Mouse (Mus musculus) gastrocnemius, adult 18-20 months (tissue): ENCODE data around the gene Tanc1. TPM values are rescaled to one million over a fixed set of nuclear protein-coding genes. Genes with fewer than 3 reads are reported as not detected.
"Not testable (repeated sequence)": the region's sequence is repeated elsewhere in the genome, so short reads cannot be mapped to it uniquely, and the experiment has no call there.

Experiments
- DNase-seq: peaks from one replicate; pipeline ENCODE4 v3.0.0; 2021; ENCODE audit warnings: low spot score
- total RNA-seq, 2 experiments: library from RNA; stranded (reverse); gene quantifications; 2 replicates each; pipeline ENCODE4 v1.2.3; 2021

The Tanc1 gene
- total RNA-seq, 2 experiments from 2014 or later, result 4.8 to 6.6 TPM

- peak; percentile 81 for DNase-seq
Measured at GRCm38 (mm10) chr2:59828777-59829508, 217.1 kb downstream of the Tanc1 start.

- no peak for DNase-seq
Measured at GRCm38 (mm10) chr2:59829718-59830117, 217.9 kb downstream of the Tanc1 start.

- DNase-seq, result peak; percentile 66
Measured at GRCm38 (mm10) chr2:59830151-59830550, 218.3 kb downstream of the Tanc1 start.

DNA sequence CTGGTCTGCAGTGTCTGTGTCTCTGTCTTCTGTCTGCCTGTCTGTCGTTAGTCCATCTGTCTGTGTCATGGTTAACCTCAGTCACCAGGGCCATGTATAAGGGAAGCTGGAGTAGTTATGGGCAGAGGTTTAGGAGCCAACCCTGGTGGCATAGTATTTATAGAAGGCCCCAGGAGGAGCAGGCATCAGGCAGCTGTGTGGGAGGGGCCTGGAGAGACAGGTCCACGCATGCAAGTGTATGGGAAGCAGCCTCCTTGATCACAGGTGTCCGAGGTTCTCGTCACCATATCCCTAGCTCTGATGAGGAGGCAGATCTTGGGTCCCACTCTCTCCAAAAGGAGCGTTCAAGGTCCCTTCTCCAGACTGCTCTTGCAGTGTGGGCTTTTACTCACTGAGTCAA lies 219.1 kb downstream of the Tanc1 start:
- DNase-seq, result no peak

GRCm38 (mm10) chr2:59831831-59832230 lies 220.0 kb downstream of the Tanc1 start:
- DNase-seq, result no peak

GRCm38 (mm10) chr2:59838825-59839224 lies 227.0 kb downstream of the Tanc1 start:
- peak; percentile 16 for DNase-seq

DNA sequence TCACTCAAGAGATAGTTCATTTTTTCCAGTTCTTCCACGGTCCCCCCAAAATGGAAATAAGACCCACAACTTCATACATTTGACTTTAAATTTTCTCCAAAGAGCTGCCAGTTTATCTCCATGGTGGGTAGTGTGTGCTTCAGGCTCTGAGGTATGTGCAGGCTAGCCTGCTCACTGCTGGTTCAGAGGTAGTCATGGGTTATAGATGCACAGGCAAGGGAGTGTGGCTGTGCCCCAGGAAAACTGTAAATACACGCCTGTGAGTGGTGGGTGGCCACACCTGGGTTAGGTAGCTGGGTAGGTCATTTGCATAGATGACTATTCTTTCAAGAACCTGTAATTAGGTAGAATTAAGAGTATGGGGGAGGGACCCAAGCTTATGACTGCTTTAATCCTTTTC lies 227.9 kb downstream of the Tanc1 start:
- no peak for DNase-seq

- no peak for DNase-seq
Measured at GRCm38 (mm10) chr2:59840191-59840590, 228.3 kb downstream of the Tanc1 start.

DNA sequence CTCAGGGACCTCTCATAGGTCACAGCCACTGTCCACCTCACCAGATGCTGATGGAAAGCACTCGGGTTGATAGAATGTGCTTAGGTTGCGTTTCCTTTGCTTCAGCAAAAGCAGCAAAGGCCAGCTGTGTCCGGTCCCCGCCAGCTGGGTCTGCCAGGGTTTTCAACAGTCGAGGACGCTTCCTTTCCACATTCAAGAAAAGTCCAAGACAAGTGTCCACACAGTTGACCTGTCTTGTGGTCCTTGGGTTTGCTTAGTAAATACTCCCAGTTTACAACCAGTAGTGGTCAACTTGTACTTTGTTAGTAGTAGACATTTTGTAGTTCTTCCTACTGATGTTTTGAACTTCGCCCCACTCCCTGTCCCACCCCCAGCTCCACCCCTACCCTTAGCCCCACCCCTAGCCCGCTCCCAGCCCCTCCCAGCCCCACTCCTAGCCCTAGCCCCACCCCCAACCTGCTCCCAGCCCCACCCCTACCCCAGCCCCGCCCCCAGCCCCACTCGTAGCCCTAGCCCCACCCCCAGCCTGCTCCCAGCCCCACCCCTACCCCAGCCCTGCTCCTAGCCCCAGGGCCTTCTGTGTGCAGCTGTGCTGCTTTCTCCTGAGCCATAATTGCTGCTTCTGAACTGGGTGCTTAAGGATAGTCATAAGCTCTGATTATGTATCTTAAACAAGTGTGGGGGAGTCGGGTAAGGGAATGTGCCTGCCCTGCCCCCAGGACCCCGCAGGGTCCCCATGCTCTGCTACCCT lies 229.5 kb downstream of the Tanc1 start:
- DNase-seq, result peak; percentile 11

DNA sequence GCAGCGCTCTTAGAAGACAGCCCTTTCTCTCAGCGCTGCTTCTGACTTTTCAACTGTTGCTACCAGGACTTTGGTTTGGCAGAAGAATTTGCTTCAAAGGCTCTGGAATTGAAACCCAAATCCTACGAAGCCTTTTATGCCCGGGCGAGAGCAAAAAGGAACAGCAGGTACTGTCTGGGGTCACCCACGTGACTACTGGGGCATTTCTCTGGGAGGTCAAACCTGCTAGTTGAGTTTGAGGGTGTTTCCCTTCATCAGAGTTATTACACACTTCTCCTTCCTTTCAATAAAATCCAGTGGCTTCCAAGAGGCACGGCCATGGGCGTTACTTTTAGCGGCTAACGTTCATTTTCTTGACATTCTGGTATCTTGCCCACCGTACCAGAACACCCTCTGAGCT lies 230.1 kb downstream of the Tanc1 start:
- DNase-seq, result no peak

DNA sequence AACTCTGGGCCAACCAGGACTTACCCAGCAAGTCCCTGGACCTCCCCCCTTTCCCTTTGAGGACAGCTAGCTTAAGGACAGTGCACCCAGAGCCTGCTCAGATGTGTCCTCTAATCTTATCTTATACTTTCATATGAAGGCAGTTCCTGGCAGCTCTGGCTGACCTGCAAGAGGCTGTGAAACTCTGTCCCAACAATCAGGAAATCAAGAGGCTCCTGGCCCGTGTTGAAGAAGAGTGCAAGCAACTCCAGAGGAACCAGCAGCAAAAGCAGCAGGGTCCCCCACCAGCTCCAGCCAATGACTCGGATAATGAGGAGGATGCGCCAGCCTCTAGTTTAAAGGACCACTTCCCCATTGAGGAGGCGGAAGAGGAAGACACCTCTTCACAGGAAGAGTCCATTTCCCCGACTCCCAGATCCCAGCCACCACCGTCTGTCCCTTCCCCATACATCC lies 230.7 kb downstream of the Tanc1 start:
- no peak for DNase-seq

DNA sequence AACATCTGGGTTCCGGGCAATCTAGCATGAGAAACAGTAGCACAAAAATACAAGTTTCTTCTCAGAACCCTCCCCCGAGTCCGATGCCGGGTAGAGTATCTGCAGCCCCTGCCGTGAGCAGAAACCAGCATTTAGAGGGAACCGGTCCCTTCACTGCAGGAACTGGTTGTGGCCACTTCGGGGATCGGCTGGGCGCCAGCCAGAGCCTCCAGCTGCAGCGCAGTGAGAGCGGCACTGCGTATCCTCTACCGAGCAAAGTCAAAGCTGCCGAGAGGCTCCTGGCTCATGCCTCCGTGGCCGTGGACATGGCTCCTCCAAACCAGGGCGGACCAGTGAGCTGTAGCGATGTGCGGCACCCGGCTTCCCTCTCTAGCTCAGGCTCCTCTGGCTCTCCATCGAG lies 231.3 kb downstream of the Tanc1 start:
- DNase-seq, result no peak

DNA sequence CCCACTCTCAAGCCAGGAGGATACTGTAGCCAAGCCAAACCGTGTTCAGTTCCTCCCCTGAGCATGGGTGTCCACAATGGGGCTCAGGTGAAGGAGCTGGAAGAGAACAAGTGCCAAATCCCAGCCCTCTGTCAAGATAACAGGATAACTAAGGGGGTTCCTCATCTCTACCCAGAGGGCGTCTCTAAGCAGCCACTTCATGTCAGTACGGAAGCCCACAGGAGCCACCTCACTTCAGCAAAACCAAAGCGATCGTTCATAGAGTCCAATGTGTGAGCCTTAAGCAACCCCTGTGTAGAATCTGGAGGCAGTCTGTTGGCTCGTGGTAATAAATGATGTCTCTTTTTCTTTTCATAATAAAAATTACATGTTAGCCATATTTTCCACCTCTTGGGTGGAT lies 232.0 kb downstream of the Tanc1 start:
- no peak for DNase-seq

- DNase-seq, result not testable (repeated sequence)
Measured at GRCm38 (mm10) chr2:59851885-59852284, 240.0 kb downstream of the Tanc1 start.

- DNase-seq, result no peak
Measured at GRCm38 (mm10) chr2:59852916-59853315, 241.1 kb downstream of the Tanc1 start.

- DNase-seq, result no peak
Measured at GRCm38 (mm10) chr2:59853543-59853942, 241.7 kb downstream of the Tanc1 start.

DNA sequence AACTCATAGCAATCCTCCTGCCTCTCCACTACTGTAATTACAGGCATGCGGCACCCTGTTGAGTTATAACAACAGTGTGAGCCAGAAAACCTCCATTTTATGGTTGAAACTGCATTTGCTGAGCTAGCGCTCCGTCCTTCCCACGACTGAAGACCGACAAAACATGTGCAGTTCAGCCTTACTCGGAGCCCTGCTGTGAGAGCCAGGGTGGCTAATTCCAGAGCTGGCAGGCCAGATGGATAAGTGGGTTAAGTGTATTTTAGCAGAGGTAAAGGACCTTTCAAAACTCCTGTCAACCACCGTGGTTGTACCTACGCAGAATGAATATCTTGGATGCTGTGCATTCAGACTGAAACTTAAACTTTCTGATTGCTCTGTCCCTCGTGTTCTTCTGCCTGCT lies 242.5 kb downstream of the Tanc1 start:
- no peak for DNase-seq

GRCm38 (mm10) chr2:59862618-59863017 lies 250.8 kb downstream of the Tanc1 start:
- DNase-seq, result no peak

GRCm38 (mm10) chr2:59870526-59870925 lies 258.7 kb downstream of the Tanc1 start:
- no peak for DNase-seq

DNA sequence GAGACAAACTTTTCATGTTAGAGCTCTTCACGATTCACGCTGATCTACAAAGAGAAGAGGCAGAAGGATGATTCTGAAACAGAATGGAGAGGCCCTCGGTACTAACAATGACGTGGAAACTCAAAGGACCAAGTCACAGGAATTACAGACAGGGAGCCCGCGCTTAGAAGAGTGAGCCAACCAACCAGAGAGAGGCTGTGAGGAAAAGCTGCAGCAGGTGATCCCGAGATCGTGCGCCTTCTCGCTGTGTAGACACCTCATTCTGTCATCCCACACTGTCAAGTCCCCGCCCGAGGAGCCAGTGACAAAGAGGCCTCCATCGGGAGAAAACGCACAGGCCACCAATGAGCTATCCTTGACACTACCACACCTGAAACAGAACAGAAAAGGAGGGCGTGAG lies 264.6 kb downstream of the Tanc1 start:
- DNase-seq, result no peak

GRCm38 (mm10) chr2:59877335-59877734 lies 265.5 kb downstream of the Tanc1 start:
- DNase-seq, result no peak

DNA sequence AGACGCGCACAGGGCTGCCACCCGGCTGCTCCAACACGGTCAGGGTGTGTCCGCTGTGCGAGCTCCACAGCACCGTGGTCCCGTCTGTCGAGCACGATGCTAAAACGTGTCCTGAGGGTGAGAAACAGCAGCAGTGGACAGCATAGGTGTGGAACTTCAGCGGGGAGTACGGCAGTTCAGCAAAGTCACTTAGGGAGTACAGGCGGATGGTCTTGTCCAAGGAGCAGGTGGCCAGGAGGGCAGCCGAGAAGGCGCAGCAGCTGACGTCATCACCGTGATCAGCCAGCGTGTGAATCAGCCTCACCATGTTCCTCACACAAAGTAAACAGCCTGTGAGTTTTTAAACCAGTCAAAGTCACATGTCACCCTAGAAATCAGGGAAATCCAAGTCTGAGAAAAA lies 266.4 kb downstream of the Tanc1 start:
- DNase-seq, result no peak

GRCm38 (mm10) chr2:59881404-59881803 lies 269.6 kb downstream of the Tanc1 start:
- DNase-seq, result no peak
